Mouse (Mus musculus): ENCODE measurements around the gene Tmem80. TPM values are rescaled to one million over a fixed set of nuclear protein-coding genes. Genes with fewer than 3 reads are reported as not detected.
A peak's percentile ranks its signal among the peaks of the same experiment; 100 is the strongest.

The Tmem80 gene
- total RNA-seq, 2 experiments from 2014 or later: 32.9 to 33.7 TPM

GRCm38 (mm10) chr7:141374399-141374798, 46.9 kb downstream of the Tmem80 start:
- H3K27ac ChIP-seq: no peak overlapping the region
- TF ChIP-seq CTCF (conservative IDR thresholded peaks at IDR 0.05): no peak
- no peak for DNase-seq (ENCODE audit: low spot score in 2 of 2)
- no peak overlapping the region for H3K4me3 ChIP-seq

DNA sequence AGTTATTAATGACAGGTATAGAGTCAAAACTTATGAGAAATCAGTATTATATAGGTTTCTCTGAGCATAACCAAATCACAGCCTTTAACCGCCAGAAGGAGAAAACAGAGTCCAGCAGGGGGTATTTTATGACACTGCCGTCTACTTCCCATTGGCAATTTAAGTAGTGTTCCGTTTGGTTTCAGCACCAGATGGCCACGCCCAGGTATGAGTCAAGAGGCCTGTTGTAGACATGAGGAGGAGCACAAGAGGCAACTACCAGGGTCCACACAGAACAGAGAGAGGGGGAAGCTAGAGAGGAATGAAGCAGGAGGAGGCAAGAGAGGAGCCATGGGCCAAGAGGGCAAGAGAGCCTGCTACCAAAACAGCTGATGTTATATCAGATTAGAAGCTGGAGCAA, 52.0 kb downstream of the Tmem80 start:
- Histone ChIP-seq H3K27ac (no peak overlapping the region), H3K4me3 (no peak overlapping the region)
- TF ChIP-seq CTCF (conservative IDR thresholded peaks at IDR 0.05): no peak
- DNase-seq (ENCODE audit: low spot score in 2 of 2): no peak

DNA sequence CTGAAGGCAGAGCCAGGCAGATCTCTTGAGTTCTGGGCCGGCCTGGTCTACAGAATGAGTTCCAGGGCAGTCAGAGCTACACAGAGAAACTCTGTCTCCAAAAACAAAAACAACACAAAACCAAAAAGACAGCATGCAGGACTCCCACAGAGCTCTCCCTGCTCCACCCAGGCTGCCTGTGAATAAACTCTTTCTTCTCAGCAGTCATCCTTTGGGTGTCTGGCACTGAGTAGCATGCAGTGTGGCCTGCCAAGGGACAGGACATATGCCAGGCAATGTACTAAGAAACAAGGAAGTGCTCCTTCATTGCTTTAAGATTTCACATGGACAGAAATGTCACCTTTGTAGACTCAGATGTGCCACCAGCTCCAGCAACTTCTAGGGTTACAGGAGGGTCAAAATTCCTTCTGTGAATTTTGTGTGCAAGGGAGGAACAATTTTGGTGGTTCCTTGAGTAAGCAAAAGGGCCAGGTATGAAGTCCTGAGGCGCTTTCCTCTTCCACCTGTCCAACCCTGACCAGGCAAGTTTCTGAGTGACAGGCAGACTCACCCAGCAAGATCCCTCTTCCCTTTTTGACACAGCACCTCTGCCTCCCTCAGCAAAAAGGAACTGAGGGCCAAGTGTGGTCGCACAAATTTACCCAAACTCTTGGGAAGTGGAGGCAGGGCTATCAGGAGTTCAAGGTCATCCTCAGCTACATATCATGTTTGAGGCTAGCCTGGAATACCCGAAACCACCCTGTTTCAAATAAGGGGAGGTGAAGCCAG, 53.7 kb downstream of the Tmem80 start:
- TF ChIP-seq CTCF (conservative IDR thresholded peaks at IDR 0.05): no peak
- no peak for DNase-seq (ENCODE audit: low spot score in 2 of 2)
- H3K4me3 ChIP-seq: no peak overlapping the region
- peak overlapping the region; percentile 69 for H3K27ac ChIP-seq

Other genes starting within 250 kb of the Tmem80 start
- not detected for gene Pkp3, start 249.5 kb upstream of the Tmem80 start, total RNA-seq (2021)
- 1 to 10 TPM; 2.1 to 2.5 TPM for gene Sigirr, start 227.2 kb upstream of the Tmem80 start, total RNA-seq (2021)
- gene Ano9, start 209.9 kb upstream of the Tmem80 start, total RNA-seq (2021): not detected
- 10 to 100 TPM; 50.8 to 64.4 TPM for gene Ptdss2, start 205.4 kb upstream of the Tmem80 start, total RNA-seq (2021)
- gene Rnh1, start 154.9 kb upstream of the Tmem80 start, total RNA-seq (2021): 10 to 100 TPM; 40.6 to 42.3 TPM
- gene Hras, start 133.7 kb upstream of the Tmem80 start, total RNA-seq (2021): 100 to 1,000 TPM; 200 to 222 TPM
- 1 to 10 TPM; 4.5 to 5.7 TPM for gene Lrrc56, start 133.6 kb upstream of the Tmem80 start, total RNA-seq (2021)
- not detected for gene Lmntd2, start 113.7 kb upstream of the Tmem80 start, total RNA-seq (2021)
- 1 to 10 TPM in 1 of 2 experiments, under 1 TPM in 1; 0.98 to 1.2 TPM for gene Rassf7, start 111.9 kb upstream of the Tmem80 start, total RNA-seq (2021)
- 10 to 100 TPM; 72.8 to 76.1 TPM for gene Phrf1, start 99.0 kb upstream of the Tmem80 start, total RNA-seq (2021)
- 1 to 10 TPM in 1 of 2 experiments, under 1 TPM in 1; 0.56 to 1.3 TPM for gene Irf7, start 61.3 kb upstream of the Tmem80 start, total RNA-seq (2021)
- gene Cdhr5, start 51.0 kb upstream of the Tmem80 start, total RNA-seq (2021): not detected
- not detected for gene Sct, start 48.6 kb upstream of the Tmem80 start, total RNA-seq (2021)
- under 1 TPM; 0.20 to 0.23 TPM for gene Drd4, start 35.7 kb upstream of the Tmem80 start, total RNA-seq (2021)
- 10 to 100 TPM; 74.1 to 77.0 TPM for gene Deaf1, start within 50 bp of the Tmem80 start, total RNA-seq (2021)
- gene Eps8l2, start 11.1 kb downstream of the Tmem80 start, total RNA-seq (2021): 1 to 10 TPM; 4.9 to 5.1 TPM
- gene Taldo1, start 64.5 kb downstream of the Tmem80 start, total RNA-seq (2021): 100 to 1,000 TPM; 111 to 114 TPM
- 10 to 100 TPM; 42.1 to 45.1 TPM for gene Gatd1, start 86.4 kb downstream of the Tmem80 start, total RNA-seq (2021)
- gene Cend1, start 101.8 kb downstream of the Tmem80 start, total RNA-seq (2021): 100 to 1,000 TPM; 251 to 263 TPM
- 100 to 1,000 TPM; 338 to 343 TPM for gene Slc25a22, start 110.2 kb downstream of the Tmem80 start, total RNA-seq (2021)
- 1 to 10 TPM; 1.1 to 1.7 TPM for gene Pidd1, start 116.3 kb downstream of the Tmem80 start, total RNA-seq (2021)
- 100 to 1,000 TPM; 548 to 575 TPM for gene Rplp2, start 119.6 kb downstream of the Tmem80 start, total RNA-seq (2021)
- gene Pnpla2, start 127.5 kb downstream of the Tmem80 start, total RNA-seq (2021): 10 to 100 TPM; 25.1 to 28.3 TPM
- gene Cracr2b, start 133.4 kb downstream of the Tmem80 start, total RNA-seq (2021): 1 to 10 TPM; 4.1 to 6.7 TPM
- 10 to 100 TPM; 23.4 to 25.1 TPM for gene Cd151, start 139.7 kb downstream of the Tmem80 start, total RNA-seq (2021)
- 10 to 100 TPM; 38.7 TPM for gene Polr2l, start 147.4 kb downstream of the Tmem80 start, total RNA-seq (2021)
- 10 to 100 TPM; 13.6 to 13.7 TPM for gene Tspan4, start 147.5 kb downstream of the Tmem80 start, total RNA-seq (2021)
- gene Chid1, start 212.1 kb downstream of the Tmem80 start, total RNA-seq (2021): 10 to 100 TPM; 83.1 to 85.1 TPM
- gene Ap2a2, start 234.4 kb downstream of the Tmem80 start, total RNA-seq (2021): 100 to 1,000 TPM; 226 to 243 TPM

Measured in layer of hippocampus, adult 2 months (tissue).